Mouse (Mus musculus) kidney, adult 8-10 months (tissue): ENCODE measurements around the gene D330045A20Rik.
A peak's percentile ranks its signal among the peaks of the same experiment; 100 is the strongest.
"Not testable (repeated sequence)": the region's sequence is repeated elsewhere in the genome, so short reads cannot be mapped to it uniquely, and the experiment has no call there.

ENCODE experiments used
- DNase-seq, 2 experiments: peaks; one replicate each; pipeline ENCODE4 v3.0.0; 2022

D330045A20Rik gene

GRCm38 (mm10) chrX:139578649-139579278, 98.6 kb downstream of the D330045A20Rik start:
- DNase-seq, result peak in 1 of 2 experiments; percentile 6

GRCm38 (mm10) chrX:139583616-139584015, 103.4 kb downstream of the D330045A20Rik start:
- DNase-seq, result no peak

- not testable (repeated sequence) for DNase-seq
These were observed 106.5 kb downstream of the D330045A20Rik start for GRCm38 (mm10) chrX:139586676-139587075.

- DNase-seq, result peak; percentile 20 to 56
These were observed 116.2 kb downstream of the D330045A20Rik start for GRCm38 (mm10) chrX:139596404-139596803.
